Mouse (Mus musculus): Measurements from ENCODE around the gene Raf1. TPM values are rescaled to one million over a fixed set of nuclear protein-coding genes. Genes with fewer than 3 reads are reported as not detected.

Raf1 gene
- polyA plus RNA-seq, 1 experiment from 2014 or later: 136 TPM

GRCm38 (mm10) chr6:115695124-115695523 lies 18.7 kb upstream of the Raf1 start:
- H3K4me1 ChIP-seq (replicated peaks): 0 out of 2 replicates have a peak, but pooled peaks cover 6% of the 10 kb centered on the region
- H3K4me2 ChIP-seq: no peak overlapping the region
- no peaks in the 10 kb centered on the region for H3K36me3 ChIP-seq
- no peak overlapping the region for H3K27ac ChIP-seq (replicated peaks)
- WGBS: 57% methylated on average over 7 of the region's 7 CpGs
- no peak for ATAC-seq (ENCODE audit: low FRiP score, low read depth)
- H3K9ac ChIP-seq: no peak overlapping the region
- no peak overlapping the region for H3K4me3 ChIP-seq
- no peaks in the 10 kb centered on the region for H3K27me3 ChIP-seq
- H3K9me3 ChIP-seq: no peaks in the 10 kb centered on the region

- WGBS: 54% methylated on average over 9 of the region's 9 CpGs
- Histone ChIP-seq H3K4me2 (no peak overlapping the region), H3K4me3 (no peak overlapping the region), H3K27ac (replicated peaks) (no peak overlapping the region), H3K9ac (no peak overlapping the region), H3K27me3 (no peaks in the 10 kb centered on the region), H3K36me3 (no peaks in the 10 kb centered on the region), H3K9me3 (no peaks in the 10 kb centered on the region), H3K4me1 (replicated peaks) (0 out of 2 replicates have a peak, but pooled peaks cover 6% of the 10 kb centered on the region)
- ATAC-seq (ENCODE audit: low FRiP score, low read depth): no peak
Observed at GRCm38 (mm10) chr6:115694441-115694842, 18.0 kb upstream of the Raf1 start.

DNA sequence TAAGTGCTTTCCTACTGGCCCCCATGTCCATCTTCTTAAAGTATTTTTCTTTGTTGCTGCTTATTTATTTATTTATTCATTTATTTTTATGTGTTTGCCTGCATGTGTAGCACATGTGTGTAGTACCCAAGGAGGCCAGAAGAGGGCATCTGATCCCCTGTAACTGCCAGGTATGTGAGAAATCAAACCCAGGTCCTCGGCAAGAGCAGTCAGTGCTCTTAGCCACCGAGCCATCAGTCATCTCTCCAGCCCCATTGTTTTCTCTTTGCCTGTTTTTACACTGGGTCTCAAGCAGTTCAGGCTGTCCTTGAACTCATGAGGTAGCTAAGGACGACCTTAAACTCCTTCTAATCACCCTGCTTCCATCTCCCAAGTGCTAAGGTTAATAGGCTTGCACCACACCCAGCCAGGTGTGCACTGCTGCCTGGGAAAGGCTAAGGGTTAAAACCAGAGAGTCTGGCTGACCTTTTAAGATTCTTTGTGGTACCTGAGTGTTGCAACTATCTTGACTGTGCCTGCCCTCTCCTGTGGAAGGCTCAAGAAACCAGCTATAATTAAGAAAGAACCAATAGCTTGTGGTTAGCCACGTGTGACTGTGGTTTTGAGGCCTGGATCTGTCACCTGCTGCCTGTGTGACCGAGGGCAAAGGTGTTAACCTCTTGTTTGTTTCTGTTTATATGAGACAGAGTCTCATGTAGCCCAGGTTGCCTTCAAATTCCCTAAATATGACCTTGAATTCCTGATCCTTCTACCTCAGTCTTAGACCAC lies 16.7 kb upstream of the Raf1 start:
- Histone ChIP-seq H3K9ac (no peak overlapping the region), H3K9me3 (no peaks in the 10 kb centered on the region), H3K4me2 (no peak overlapping the region), H3K4me1 (replicated peaks) (0 out of 2 replicates have a peak, but pooled peaks cover 6% of the 10 kb centered on the region), H3K36me3 (no peaks in the 10 kb centered on the region), H3K27ac (replicated peaks) (no peak overlapping the region), H3K4me3 (no peak overlapping the region), H3K27me3 (no peaks in the 10 kb centered on the region)
- ATAC-seq (ENCODE audit: low FRiP score, low read depth): no peak
- WGBS: 65% methylated on average over 5 of the region's 5 CpGs

DNA sequence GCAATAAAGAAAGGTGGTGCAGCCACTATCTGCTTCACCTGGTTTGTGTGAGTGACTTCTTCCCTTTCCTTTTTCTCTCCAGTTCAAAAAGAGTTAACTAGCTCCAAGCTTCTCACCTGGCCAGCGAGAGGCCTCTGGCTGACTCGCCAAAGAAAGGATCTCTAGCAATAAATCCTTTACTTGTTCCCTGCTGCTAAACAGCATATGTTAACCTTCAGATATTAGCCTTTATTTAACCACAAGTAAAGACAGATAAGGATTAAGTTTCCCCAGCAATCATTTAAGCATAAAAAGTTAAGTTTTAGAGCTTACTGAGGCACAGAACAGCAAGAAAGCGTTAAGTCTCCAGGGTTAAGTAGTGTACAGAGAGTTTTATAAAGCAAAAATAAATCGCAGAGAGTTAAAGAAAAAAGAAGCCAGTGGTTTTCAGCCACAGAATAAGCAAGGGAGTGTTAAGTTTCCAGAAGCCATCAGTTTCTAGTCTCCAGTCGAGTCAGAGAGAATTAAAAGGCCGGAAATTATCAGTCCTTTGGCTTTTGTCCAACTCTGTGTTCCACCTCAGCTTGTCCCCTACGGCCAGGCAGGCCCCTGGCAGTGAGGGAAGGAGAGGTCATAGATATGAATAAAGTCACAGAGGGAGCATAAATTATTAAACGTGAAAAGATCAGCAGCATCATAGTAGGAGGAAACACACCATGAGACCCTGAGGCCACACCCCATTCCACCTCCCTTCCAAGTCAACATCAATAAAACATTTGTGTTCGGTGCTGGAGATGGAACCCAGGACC lies 15.9 kb upstream of the Raf1 start:
- H3K4me1 ChIP-seq (replicated peaks): no peaks in the 10 kb centered on the region
- no peak for ATAC-seq (ENCODE audit: low FRiP score, low read depth)
- no peak overlapping the region for H3K4me3 ChIP-seq
- H3K27me3 ChIP-seq: no peaks in the 10 kb centered on the region
- no peaks in the 10 kb centered on the region for H3K36me3 ChIP-seq
- no peak overlapping the region for H3K9ac ChIP-seq
- no peak overlapping the region for H3K4me2 ChIP-seq
- H3K9me3 ChIP-seq: no peaks in the 10 kb centered on the region
- WGBS: 62% methylated on average over 9 of the region's 9 CpGs
- no peak overlapping the region for H3K27ac ChIP-seq (replicated peaks)

- H3K4me3 ChIP-seq: no peak overlapping the region
- no peak overlapping the region for H3K4me2 ChIP-seq
- ATAC-seq (ENCODE audit: low FRiP score, low read depth): no peak
- WGBS: 96% methylated on average over 4 of the region's 4 CpGs
- no peak overlapping the region for H3K9ac ChIP-seq
- no peaks in the 10 kb centered on the region for H3K9me3 ChIP-seq
- no peak overlapping the region for H3K27ac ChIP-seq (replicated peaks)
- no peaks in the 10 kb centered on the region for H3K4me1 ChIP-seq (replicated peaks)
- no peaks in the 10 kb centered on the region for H3K27me3 ChIP-seq
- H3K36me3 ChIP-seq: no peaks in the 10 kb centered on the region
Observed at GRCm38 (mm10) chr6:115690105-115690504, 13.7 kb upstream of the Raf1 start.

- H3K27me3 ChIP-seq: no peaks in the 10 kb centered on the region
- 89% methylated on average over 4 of the region's 4 CpGs for WGBS
- ATAC-seq (ENCODE audit: low FRiP score, low read depth): no peak
- H3K27ac ChIP-seq (replicated peaks): no peak overlapping the region
- no peak overlapping the region for H3K4me2 ChIP-seq
- H3K4me3 ChIP-seq: no peak overlapping the region
- H3K36me3 ChIP-seq: no peaks in the 10 kb centered on the region
- H3K9ac ChIP-seq: no peak overlapping the region
- H3K9me3 ChIP-seq: no peaks in the 10 kb centered on the region
- H3K4me1 ChIP-seq (replicated peaks): no peaks in the 10 kb centered on the region
Observed at GRCm38 (mm10) chr6:115688589-115688988, 12.2 kb upstream of the Raf1 start.

DNA sequence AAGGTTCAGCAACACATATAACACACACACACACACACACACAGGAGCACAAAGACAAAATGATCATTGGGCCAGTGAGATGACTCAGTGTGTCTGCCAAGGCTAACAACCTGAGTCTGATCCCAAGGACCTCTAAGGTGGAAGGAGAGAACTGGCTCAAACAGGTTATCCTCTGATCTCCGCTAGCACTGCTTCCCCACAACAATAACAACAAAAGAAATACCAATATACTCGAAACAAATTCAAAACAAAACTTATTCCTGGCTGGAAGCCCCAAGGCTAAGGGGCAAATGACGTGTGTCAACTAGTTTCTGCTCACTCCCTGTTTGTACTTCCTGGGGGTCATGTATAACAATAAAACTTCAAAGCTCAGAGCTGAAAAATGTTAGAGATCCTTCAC lies 11.3 kb upstream of the Raf1 start:
- Histone ChIP-seq H3K27ac (replicated peaks) (no peak overlapping the region), H3K4me2 (no peak overlapping the region), H3K36me3 (no peaks in the 10 kb centered on the region), H3K9me3 (no peaks in the 10 kb centered on the region), H3K9ac (no peak overlapping the region), H3K27me3 (no peaks in the 10 kb centered on the region), H3K4me1 (replicated peaks) (no peaks in the 10 kb centered on the region), H3K4me3 (no peak overlapping the region)
- WGBS: 70% methylated on average over 3 of the region's 3 CpGs
- no peak for ATAC-seq (ENCODE audit: low FRiP score, low read depth)

DNA sequence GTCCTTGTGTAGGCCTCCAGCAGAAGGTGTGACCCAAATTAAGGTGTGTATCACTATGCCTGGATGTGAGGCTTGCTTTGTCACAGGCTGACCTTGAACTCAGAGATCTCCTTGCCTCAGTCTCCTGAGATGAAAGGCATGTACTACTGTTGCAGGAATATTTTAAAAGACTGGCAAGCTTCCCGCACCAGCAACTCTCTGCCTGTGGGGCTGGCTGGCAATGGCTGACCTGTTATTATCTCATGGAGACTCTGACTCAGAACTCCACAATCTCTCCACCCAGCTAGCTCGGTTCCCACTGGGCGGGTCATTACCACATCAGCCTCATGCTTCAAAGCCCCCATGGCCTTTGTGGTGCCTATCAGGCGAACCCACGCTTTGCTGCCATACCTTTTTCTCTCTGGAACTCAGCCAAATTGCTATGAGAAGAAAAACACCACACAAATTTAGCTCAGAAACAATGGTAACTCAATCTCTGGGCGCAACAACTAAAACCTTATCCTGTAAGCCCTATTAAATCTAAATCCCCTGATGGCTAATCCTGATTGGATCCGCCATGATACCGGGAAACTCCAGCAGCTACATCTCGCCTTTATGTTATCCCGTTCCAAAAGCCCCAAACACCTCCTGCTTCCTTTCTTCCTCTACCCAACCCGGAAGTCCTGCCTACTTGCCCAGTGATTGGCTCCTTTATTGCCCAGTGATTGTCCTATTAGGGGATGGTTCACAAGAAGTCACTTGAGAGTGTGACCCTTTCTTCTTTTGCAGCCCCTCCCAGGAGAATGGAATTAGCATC lies 8.6 kb upstream of the Raf1 start:
- H3K27ac ChIP-seq (replicated peaks): no peak overlapping the region
- H3K27me3 ChIP-seq: no peaks in the 10 kb centered on the region
- H3K36me3 ChIP-seq: no peaks in the 10 kb centered on the region
- H3K4me2 ChIP-seq: no peak overlapping the region
- H3K9me3 ChIP-seq: no peaks in the 10 kb centered on the region
- ATAC-seq (ENCODE audit: low FRiP score, low read depth): no peak
- WGBS: 57% methylated on average over 11 of the region's 11 CpGs
- H3K4me3 ChIP-seq: no peak overlapping the region
- H3K4me1 ChIP-seq (replicated peaks): no peaks in the 10 kb centered on the region
- no peak overlapping the region for H3K9ac ChIP-seq

- no peaks in the 10 kb centered on the region for H3K9me3 ChIP-seq
- 94% methylated on average over 2 of the region's 2 CpGs for WGBS
- no peak overlapping the region for H3K4me2 ChIP-seq
- H3K4me1 ChIP-seq (replicated peaks): no peaks in the 10 kb centered on the region
- no peaks in the 10 kb centered on the region for H3K36me3 ChIP-seq
- H3K4me3 ChIP-seq: no peak overlapping the region
- H3K9ac ChIP-seq: no peak overlapping the region
- no peak for ATAC-seq (ENCODE audit: low FRiP score, low read depth)
- no peaks in the 10 kb centered on the region for H3K27me3 ChIP-seq
- no peak overlapping the region for H3K27ac ChIP-seq (replicated peaks)
Observed at GRCm38 (mm10) chr6:115684271-115684670, 7.8 kb upstream of the Raf1 start.

GRCm38 (mm10) chr6:115681066-115681465 lies 4.6 kb upstream of the Raf1 start:
- no peaks in the 10 kb centered on the region for H3K27me3 ChIP-seq
- no peaks in the 10 kb centered on the region for H3K36me3 ChIP-seq
- H3K4me3 ChIP-seq: no peak overlapping the region
- ATAC-seq (ENCODE audit: low FRiP score, low read depth): no peak
- peaks cover 5% of the 10 kb centered on the region; the same call in 1 of the 2 replicates for H3K4me1 ChIP-seq (replicated peaks)
- no peaks in the 10 kb centered on the region for H3K9me3 ChIP-seq
- H3K4me2 ChIP-seq: no peak overlapping the region
- 86% methylated on average over 4 of the region's 4 CpGs for WGBS
- no peak overlapping the region for H3K9ac ChIP-seq
- no peak overlapping the region for H3K27ac ChIP-seq (replicated peaks)

DNA sequence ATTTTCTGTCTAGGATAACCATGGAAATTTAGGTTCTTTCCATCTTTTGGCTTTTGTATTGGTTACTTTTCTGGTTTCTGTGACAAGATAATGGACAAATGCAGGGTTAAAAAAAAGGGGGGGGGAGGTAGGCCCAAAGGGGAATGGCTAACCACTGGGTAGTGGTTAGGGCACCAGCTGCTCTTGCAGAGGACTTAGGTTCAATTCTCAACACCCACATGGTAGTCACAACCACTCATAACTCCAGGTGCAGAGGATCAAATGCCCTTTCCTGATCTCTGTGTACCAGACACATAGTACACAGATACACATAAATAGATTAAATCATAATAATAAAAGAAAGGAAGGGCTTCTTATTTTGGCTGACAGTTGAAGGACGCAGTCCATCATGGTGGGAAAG lies 1.6 kb upstream of the Raf1 start:
- Histone ChIP-seq H3K4me3 (no peak overlapping the region), H3K4me1 (replicated peaks) (peaks cover 20% of the 10 kb centered on the region), H3K9me3 (no peaks in the 10 kb centered on the region), H3K4me2 (no peak overlapping the region), H3K27ac (replicated peaks) (no peak overlapping the region), H3K9ac (no peak overlapping the region), H3K27me3 (no peaks in the 10 kb centered on the region), H3K36me3 (no peaks in the 10 kb centered on the region)
- 100% methylated on average over 1 of the region's 1 CpGs for WGBS
- no peak for ATAC-seq (ENCODE audit: low FRiP score, low read depth)

DNA sequence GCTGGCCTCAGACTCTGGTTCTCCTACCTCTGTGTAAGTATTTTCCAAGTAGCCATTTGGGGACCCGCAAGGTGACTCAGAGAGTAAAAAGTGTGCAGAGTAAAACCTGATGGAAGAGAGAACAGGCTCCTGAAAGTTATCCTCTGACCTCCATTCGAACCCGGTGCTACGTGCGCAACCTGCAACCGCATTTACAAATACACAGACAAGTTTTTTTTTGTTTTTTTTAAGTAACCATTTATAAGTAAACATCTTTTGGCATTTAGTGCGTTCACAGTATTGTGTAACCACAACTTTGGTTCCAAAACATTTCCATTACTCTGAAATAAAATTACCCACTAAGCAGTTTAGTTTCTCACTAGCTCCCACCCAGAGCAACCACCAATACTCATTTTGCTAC lies 1.0 kb upstream of the Raf1 start:
- 98% methylated on average over 7 of the region's 7 CpGs for WGBS
- Histone ChIP-seq H3K4me2 (peak overlapping the region; percentile 71), H3K36me3 (no peaks in the 10 kb centered on the region), H3K27me3 (no peaks in the 10 kb centered on the region), H3K9me3 (no peaks in the 10 kb centered on the region), H3K9ac (no peak overlapping the region), H3K4me3 (peak overlapping the region; percentile 97), H3K4me1 (replicated peaks) (peaks cover 26% of the 10 kb centered on the region), H3K27ac (replicated peaks) (peak overlapping the region; percentile 100; the same call in 1 of the 2 replicates)
- no peak for ATAC-seq (ENCODE audit: low FRiP score, low read depth)

All from hindbrain, embryonic 15.5 days (tissue).